8 mouse cellular contexts compared by ENCODE assay signal in the genomic region with DNA sequence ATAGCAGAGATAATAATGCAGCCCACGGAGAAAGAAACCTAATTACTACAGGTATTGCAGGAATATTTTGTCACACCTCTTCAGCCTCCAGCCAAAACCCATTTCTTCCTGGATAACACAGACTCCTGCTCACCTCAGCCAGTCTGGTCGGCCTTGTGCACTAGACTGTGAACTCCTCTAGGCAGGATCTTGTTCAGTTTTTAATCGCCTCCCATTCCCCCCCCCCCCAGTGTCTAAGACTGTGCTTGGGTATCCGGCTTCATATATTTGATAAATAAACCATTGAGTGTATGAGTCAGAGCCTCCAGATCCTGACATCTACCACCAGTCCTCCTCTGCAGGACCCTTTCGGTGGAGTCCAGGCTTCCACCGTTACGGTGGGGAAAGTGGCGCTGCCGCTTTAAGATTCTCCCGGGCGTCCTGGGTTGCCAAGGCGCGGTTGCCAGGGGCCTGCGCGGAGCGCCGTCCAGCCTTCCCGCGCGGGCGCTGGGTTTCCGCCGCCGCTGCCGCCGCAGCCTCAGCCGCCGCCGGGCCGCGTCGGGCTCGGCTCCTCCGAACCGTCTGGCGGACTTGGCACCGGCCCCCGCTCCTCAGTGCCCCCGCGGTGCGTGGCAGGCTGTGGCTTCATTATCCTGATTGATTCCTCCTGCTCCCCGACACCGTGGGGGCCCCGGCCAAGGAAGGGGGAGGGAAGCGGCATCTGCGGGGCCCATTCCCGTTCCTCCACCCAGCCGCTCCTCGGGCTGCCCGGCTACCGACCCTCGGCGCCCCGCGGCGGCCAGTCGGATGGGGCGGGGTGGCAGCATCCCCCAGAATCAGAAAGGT. TPM values are rescaled to one million over a fixed set of nuclear protein-coding genes. Genes with fewer than 3 reads are reported as not detected.
DNase-seq lines count a peak whose midpoint lies in the region; ATAC-seq lines count a peak whose summit lies in the region.

No protein-coding gene starts in this region.

- DNase-seq in Muller cell, postnatal 12 days (ENCODE audit: inconsistent ontology term) = peak; percentile 75
- DNase-seq in cerebellum, adult 9-11 months = peak; percentile 96
- DNase-seq in frontal cortex, postnatal 14 days (ENCODE audit: low spot score in 2 of 2) = peak; percentile 48 to 71
- peak; percentile 65 to 68 for DNase-seq in layer of hippocampus, postnatal 25 days (ENCODE audit: extremely low spot score in 1 of 2, low spot score in 1 of 2)
- peak; percentile 78 for DNase-seq in lung, postnatal 10 days
- peak; percentile 86 for DNase-seq in retina, embryonic 14.5 days (ENCODE audit: low spot score)
- DNase-seq in urinary bladder, postnatal 4 days (ENCODE audit: low spot score in 2 of 2) = peak; percentile 45 to 72

- ATAC-seq in hindbrain, embryonic 12.5 days (ENCODE audit: low FRiP score) = peak; percentile 83

- H3K4me1 ChIP-seq in hindbrain, embryonic 12.5 days = peaks cover 44% of the 10 kb centered on the region

- peak overlapping the region; percentile 93 for H3K4me2 ChIP-seq in hindbrain, embryonic 12.5 days (replicated peaks)

- no peaks in the 10 kb centered on the region for H3K36me3 ChIP-seq in hindbrain, embryonic 12.5 days

- WGBS in hindbrain, embryonic 12.5 days = under 1% methylated on average over 50 of the region's 58 CpGs

- H3K9me3 ChIP-seq in hindbrain, embryonic 12.5 days (replicated peaks) = no peaks in the 10 kb centered on the region

- H3K9ac ChIP-seq in hindbrain, embryonic 12.5 days = peak overlapping the region; percentile 80

- peak overlapping the region; percentile 63 for H3K4me3 ChIP-seq in hindbrain, embryonic 12.5 days

- peak overlapping the region; percentile 71 for H3K27ac ChIP-seq in hindbrain, embryonic 12.5 days

- H3K27me3 ChIP-seq in hindbrain, embryonic 12.5 days = peaks cover 46% of the 10 kb centered on the region

RNA-seq across cellular contexts. Expression of a gene that starts 35.0 kb away (rescaled TPM):
- 7.2 and 10.2 TPM in 2 replicates for polyA plus RNA-seq in hindbrain, embryonic 12.5 days (2016; fragmentation: Nextera tagmentation; extraction: Ambion mirVana)
- total RNA-seq in layer of hippocampus, postnatal 25 days (2021) = 100 to 1,000 TPM; 139 to 148 TPM

RNA-seq across cellular contexts. Expression of a gene that starts 53.8 kb away (rescaled TPM):
- 0.37 and 0.52 TPM in 2 replicates for polyA plus RNA-seq in hindbrain, embryonic 12.5 days (2016; fragmentation: Nextera tagmentation; extraction: Ambion mirVana)
- 10 to 100 TPM; 45.4 to 49.9 TPM for total RNA-seq in layer of hippocampus, postnatal 25 days (2021)

Comparison
In these comparisons a context has a peak if more than half of its experiments do, and no peak if none do; other contexts are left out.
1. Peak in every context shown above with its lines: DNase-seq, ATAC-seq, H3K4me3 ChIP-seq and H3K27ac ChIP-seq.